Mouse (Mus musculus) lung, embryonic 16.5 days (tissue): Measurements from ENCODE around the gene Impg2. TPM values are rescaled to one million over a fixed set of nuclear protein-coding genes. Genes with fewer than 3 reads are reported as not detected.
A peak's percentile ranks its signal among the peaks of the same experiment; 100 is the strongest.

Experiments used
- ATAC-seq: fragments of 200-750 bp; cut with Nextera tagmentation; 2 replicates; pipeline ENCODE4 v1.8.0; 2017; ENCODE audit warnings: low read depth, mild to moderate bottlenecking, moderate library complexity
- H3K27ac ChIP-seq: fragments of 300-500 bp; sonication (generic); 2 replicates; pipeline ENCODE4 v1.5.1; 2014; ENCODE audit warnings: mild to moderate bottlenecking, control low read depth, low read length
- H3K27me3 ChIP-seq: fragments of 300-500 bp; sonication (generic); 2 replicates; pipeline ENCODE4 v1.6.1; 2014; ENCODE audit warnings: low read depth, low read length, mixed read lengths; ENCODE audit not compliant: control insufficient read depth, insufficient read depth
- H3K36me3 ChIP-seq: fragments of 300-500 bp; sonication (generic); 2 replicates; pipeline ENCODE4 v1.6.1; 2014; ENCODE audit warnings: low read length; ENCODE audit not compliant: control insufficient read depth, insufficient read depth
- H3K4me1 ChIP-seq: fragments of 300-500 bp; sonication (generic); replicated peaks from 2 replicates; pipeline ENCODE4 v1.6.1; 2014; ENCODE audit warnings: low read length, mixed read lengths; ENCODE audit not compliant: control insufficient read depth, insufficient read depth
- H3K4me2 ChIP-seq: fragments of 300-500 bp; sonication (generic); 2 replicates; pipeline ENCODE4 v1.6.1; 2014; ENCODE audit warnings: low read depth, low read length, control low read depth
- H3K4me3 ChIP-seq: fragments of 300-500 bp; sonication (generic); 2 replicates; pipeline ENCODE4 v1.5.1; 2014; ENCODE audit warnings: mild to moderate bottlenecking, low read length, control low read depth
- H3K9ac ChIP-seq: fragments of 300-500 bp; sonication (generic); 2 replicates; pipeline ENCODE4 v1.6.1; 2014; ENCODE audit warnings: low read length, control low read depth
- H3K9me3 ChIP-seq: fragments of 300-500 bp; sonication (generic); 2 replicates; pipeline ENCODE4 v1.6.1; 2016; ENCODE audit warnings: low read length; ENCODE audit not compliant: control insufficient read depth
- WGBS: fragments of 180-500 bp; shearing (Covaris S2); extraction: QIAGEN DNeasy Blood & Tissue Kit; methylation state at CpG from one replicate; pipeline ENCODE4 v1.1.7; 2014; 5-methylcytosine and 5-hydroxymethylcytosine counted together
- polyA plus RNA-seq: library from polyadenylated mRNA; unstranded; fragments of >200 nt; fragmentation: Nextera tagmentation; extraction: Ambion mirVana; gene quantifications from 2 replicates; pipeline ENCODE4 v1.2.1, GENCODE M21; 2015

The Impg2 gene
- 0.16 and 0.19 TPM in 2 replicates for polyA plus RNA-seq

GRCm38 (mm10) chr16:56204051-56204450, at the start of gene Impg2:
Gene Impg2, plus strand, starts transcription at chr16:56204313.
- Histone ChIP-seq H3K4me2 (no peak within 1 kb of the TSS), H3K27ac (no peak within 1 kb of the TSS), H3K36me3 (no peaks in the 10 kb centered on the region), H3K9me3 (no peaks in the 10 kb centered on the region), H3K4me3 (no peak within 1 kb of the TSS), H3K4me1 (no peaks in the 10 kb centered on the region), H3K9ac (no peak within 1 kb of the TSS), H3K27me3 (no peaks in the 10 kb centered on the region)
- WGBS = 63% methylated on average over 6 of the region's 6 CpGs
- ATAC-seq = no peak

GRCm38 (mm10) chr16:56163466-56163865, 40.6 kb upstream of the Impg2 start:
- Histone ChIP-seq H3K27ac (no peak overlapping the region), H3K9ac (no peak overlapping the region), H3K4me2 (no peak overlapping the region), H3K27me3 (no peaks in the 10 kb centered on the region), H3K4me3 (no peak overlapping the region), H3K36me3 (peaks cover 3% of the 10 kb centered on the region; the same call in 1 of the 2 replicates), H3K9me3 (no peaks in the 10 kb centered on the region), H3K4me1 (no peaks in the 10 kb centered on the region)
- WGBS = 90% methylated on average over 7 of the region's 7 CpGs
- no peak for ATAC-seq

GRCm38 (mm10) chr16:56170247-56170646, 33.9 kb upstream of the Impg2 start:
- H3K27me3 ChIP-seq = no peaks in the 10 kb centered on the region
- H3K4me2 ChIP-seq = no peak overlapping the region
- no peak overlapping the region for H3K27ac ChIP-seq
- no peak overlapping the region for H3K4me3 ChIP-seq
- no peaks in the 10 kb centered on the region for H3K4me1 ChIP-seq
- no peak for ATAC-seq
- H3K9ac ChIP-seq = no peak overlapping the region
- no peaks in the 10 kb centered on the region for H3K9me3 ChIP-seq
- peaks cover 9% of the 10 kb centered on the region for H3K36me3 ChIP-seq

- Histone ChIP-seq H3K27me3 (no peaks in the 10 kb centered on the region), H3K9ac (no peak overlapping the region), H3K36me3 (peaks cover 11% of the 10 kb centered on the region), H3K4me2 (no peak overlapping the region), H3K4me1 (no peaks in the 10 kb centered on the region), H3K4me3 (no peak overlapping the region), H3K27ac (no peak overlapping the region), H3K9me3 (no peaks in the 10 kb centered on the region)
- 52% methylated on average over 8 of the region's 8 CpGs for WGBS
- no peak for ATAC-seq
Observed at GRCm38 (mm10) chr16:56175867-56176581, 28.1 kb upstream of the Impg2 start.

- H3K4me1 ChIP-seq = no peaks in the 10 kb centered on the region
- no peaks in the 10 kb centered on the region for H3K27me3 ChIP-seq
- H3K4me2 ChIP-seq = no peak overlapping the region
- H3K9me3 ChIP-seq = no peaks in the 10 kb centered on the region
- no peak overlapping the region for H3K4me3 ChIP-seq
- WGBS = 65% methylated on average over 4 of the region's 4 CpGs
- H3K27ac ChIP-seq = no peak overlapping the region
- peaks cover 16% of the 10 kb centered on the region for H3K36me3 ChIP-seq
- H3K9ac ChIP-seq = no peak overlapping the region
- ATAC-seq = no peak
Observed at GRCm38 (mm10) chr16:56186863-56187262, 17.2 kb upstream of the Impg2 start.

GRCm38 (mm10) chr16:56188198-56188597, 15.9 kb upstream of the Impg2 start:
- WGBS = 92% methylated on average over 9 of the region's 9 CpGs
- H3K36me3 ChIP-seq = peaks cover 14% of the 10 kb centered on the region
- ATAC-seq = no peak

GRCm38 (mm10) chr16:56212740-56213139, 8.6 kb downstream of the Impg2 start:
- H3K4me3 ChIP-seq = no peak overlapping the region
- 54% methylated on average over 3 of the region's 3 CpGs for WGBS
- no peaks in the 10 kb centered on the region for H3K9me3 ChIP-seq
- H3K27me3 ChIP-seq = no peaks in the 10 kb centered on the region
- H3K4me1 ChIP-seq = no peaks in the 10 kb centered on the region
- no peak for ATAC-seq
- no peak overlapping the region for H3K4me2 ChIP-seq
- H3K36me3 ChIP-seq = no peaks in the 10 kb centered on the region
- H3K27ac ChIP-seq = no peak overlapping the region
- no peak overlapping the region for H3K9ac ChIP-seq

More at GRCm38 (mm10) chr16:56188198-56188597, 15.9 kb upstream of the Impg2 start:
- no peaks in the 10 kb centered on the region for H3K4me1 ChIP-seq
- H3K4me3 ChIP-seq = no peak overlapping the region
- no peak overlapping the region for H3K27ac ChIP-seq
- no peaks in the 10 kb centered on the region for H3K27me3 ChIP-seq
- H3K9ac ChIP-seq = no peak overlapping the region
- H3K9me3 ChIP-seq = no peaks in the 10 kb centered on the region
- no peak overlapping the region for H3K4me2 ChIP-seq

GRCm38 (mm10) chr16:56227686-56228085, 23.6 kb downstream of the Impg2 start:
- Histone ChIP-seq H3K4me3 (no peak overlapping the region), H3K9ac (no peak overlapping the region), H3K27me3 (no peaks in the 10 kb centered on the region), H3K9me3 (no peaks in the 10 kb centered on the region), H3K4me2 (no peak overlapping the region), H3K4me1 (no peaks in the 10 kb centered on the region), H3K27ac (no peak overlapping the region), H3K36me3 (no peaks in the 10 kb centered on the region)
- no peak for ATAC-seq

GRCm38 (mm10) chr16:56229455-56229854, 25.3 kb downstream of the Impg2 start:
- Histone ChIP-seq H3K27ac (no peak overlapping the region), H3K4me2 (no peak overlapping the region), H3K4me3 (no peak overlapping the region), H3K9ac (no peak overlapping the region), H3K4me1 (no peaks in the 10 kb centered on the region), H3K27me3 (no peaks in the 10 kb centered on the region), H3K36me3 (no peaks in the 10 kb centered on the region), H3K9me3 (no peaks in the 10 kb centered on the region)
- WGBS = 21% methylated on average over 2 of the region's 2 CpGs
- peak; percentile 60; the same call in 1 of the 2 replicates for ATAC-seq
